Mouse (Mus musculus) forebrain, embryonic 13.5 days (tissue): Measurements from ENCODE around the gene Olfr924. TPM values are rescaled to one million over a fixed set of nuclear protein-coding genes. Genes with fewer than 3 reads are reported as not detected.
"Not testable (repeated sequence)": the region's sequence is repeated elsewhere in the genome, so short reads cannot be mapped to it uniquely, and the experiment has no call there.

Experiments used
- ATAC-seq: fragments of 200-750 bp; cut with Nextera tagmentation; 2 replicates; pipeline ENCODE4 v1.8.0; 2017
- H3K27ac ChIP-seq: fragments of 300-500 bp; sonication (generic); 2 replicates; pipeline ENCODE4 v1.5.1; 2015; ENCODE audit warnings: inconsistent platforms, mild to moderate bottlenecking, moderate library complexity
- H3K27me3 ChIP-seq: fragments of 300-500 bp; sonication (generic); 2 replicates; pipeline ENCODE4 v1.6.1; 2015; ENCODE audit warnings: mild to moderate bottlenecking, inconsistent platforms
- H3K36me3 ChIP-seq: fragments of 300-500 bp; sonication (generic); 2 replicates; pipeline ENCODE4 v1.6.1; 2015; ENCODE audit warnings: mild to moderate bottlenecking, inconsistent platforms; ENCODE audit not compliant: poor library complexity, severe bottlenecking
- H3K4me1 ChIP-seq: fragments of 300-500 bp; sonication (generic); 2 replicates; pipeline ENCODE4 v1.6.1; 2015; ENCODE audit warnings: inconsistent platforms
- H3K4me2 ChIP-seq: fragments of 300-500 bp; sonication (generic); 2 replicates; pipeline ENCODE4 v1.6.1; 2015; ENCODE audit warnings: inconsistent platforms, mild to moderate bottlenecking, moderate library complexity
- H3K4me3 ChIP-seq: fragments of 300-500 bp; sonication (generic); 2 replicates; pipeline ENCODE4 v1.5.1; 2015; ENCODE audit warnings: mild to moderate bottlenecking, inconsistent platforms
- H3K9ac ChIP-seq: fragments of 300-500 bp; sonication (generic); 2 replicates; pipeline ENCODE4 v1.6.1; 2015; ENCODE audit warnings: mild to moderate bottlenecking, inconsistent platforms
- H3K9me3 ChIP-seq: fragments of 300-500 bp; sonication (generic); replicated peaks from 2 replicates; pipeline ENCODE4 v1.6.1; 2016; ENCODE audit warnings: inconsistent platforms
- WGBS: fragments of 180-500 bp; shearing (Covaris S2); methylation state at CpG from one replicate; pipeline ENCODE4 v1.1.7; 2015; 5-methylcytosine and 5-hydroxymethylcytosine counted together
- polyA plus RNA-seq: library from polyadenylated mRNA; unstranded; fragments of >200 nt; fragmentation: Nextera tagmentation; extraction: Ambion mirVana; gene quantifications from 2 replicates; pipeline ENCODE4 v1.2.1, GENCODE M21; 2015

The Olfr924 gene
- polyA plus RNA-seq: not detected in 2 replicates

- no peak within 1 kb of the TSS for H3K27ac ChIP-seq
- WGBS: 91% methylated on average over 1 of the region's 1 CpGs
- no peaks in the 10 kb centered on the region for H3K4me1 ChIP-seq
- no peaks in the 10 kb centered on the region for H3K27me3 ChIP-seq
- no peaks in the 10 kb centered on the region for H3K36me3 ChIP-seq
- no peak for ATAC-seq
- H3K9ac ChIP-seq: no peak within 1 kb of the TSS
- H3K9me3 ChIP-seq: no peaks in the 10 kb centered on the region
- H3K4me3 ChIP-seq: no peak within 1 kb of the TSS
- H3K4me2 ChIP-seq: no peak within 1 kb of the TSS
Measured at GRCm38 (mm10) chr9:38844149-38844548, at the start of gene Olfr924. Olfr924 (plus strand) TSS chr9:38844449.

DNA sequence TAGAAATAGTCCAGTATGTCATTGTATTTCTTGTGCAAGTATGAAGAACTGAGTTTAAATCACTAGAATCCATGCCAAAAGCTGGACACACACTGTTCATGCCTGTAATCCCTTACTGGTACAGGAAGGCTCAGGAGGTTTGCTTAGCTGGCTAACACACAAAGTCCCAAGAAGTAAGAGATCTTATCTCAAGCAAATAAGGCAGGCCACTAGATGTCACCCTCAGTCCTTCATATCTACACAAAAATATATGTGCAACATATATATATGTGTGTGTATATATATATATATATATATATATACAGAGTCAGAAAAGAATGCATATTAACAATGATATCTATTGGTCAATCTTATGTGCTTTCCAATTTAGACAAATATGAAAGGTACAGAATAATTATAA is 38.6 kb upstream of the Olfr924 start:
- no peaks in the 10 kb centered on the region for H3K27me3 ChIP-seq
- no peaks in the 10 kb centered on the region for H3K4me1 ChIP-seq
- H3K36me3 ChIP-seq: no peaks in the 10 kb centered on the region
- H3K4me2 ChIP-seq: no peak overlapping the region
- H3K4me3 ChIP-seq: no peak overlapping the region
- no peak overlapping the region for H3K9ac ChIP-seq
- H3K9me3 ChIP-seq: no peaks in the 10 kb centered on the region
- no peak for ATAC-seq
- no peak overlapping the region for H3K27ac ChIP-seq

DNA sequence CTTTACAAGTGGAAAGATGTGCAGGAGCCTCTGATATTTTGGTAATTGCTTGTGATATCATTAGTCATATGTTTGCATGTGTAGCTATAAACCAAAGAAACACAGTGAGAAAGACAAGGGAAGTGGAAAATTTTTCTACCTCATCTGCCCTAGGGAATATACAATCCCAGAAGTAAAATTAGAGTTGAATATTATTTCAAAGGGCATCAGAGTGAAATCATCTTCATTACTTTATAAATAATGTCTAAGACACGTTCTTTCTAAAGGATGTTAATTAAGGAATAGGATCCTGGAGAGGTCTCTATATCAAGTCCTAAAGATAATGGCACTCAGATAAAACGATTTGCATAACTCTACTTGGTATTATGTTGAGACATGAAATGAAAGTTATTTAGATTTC is 29.9 kb upstream of the Olfr924 start, which contains the start of gene Olfr922:
Olfr922 (plus strand) TSS at position 301 of the 400 bp plus-strand sequence.
- H3K4me3 ChIP-seq: no peak within 1 kb of the TSS
- no peak within 1 kb of the TSS for H3K4me2 ChIP-seq
- WGBS: 70% methylated on average over 2 of the region's 2 CpGs
- no peaks in the 10 kb centered on the region for H3K9me3 ChIP-seq
- H3K4me1 ChIP-seq: no peaks in the 10 kb centered on the region
- H3K27me3 ChIP-seq: no peaks in the 10 kb centered on the region
- H3K36me3 ChIP-seq: no peaks in the 10 kb centered on the region
- no peak within 1 kb of the TSS for H3K9ac ChIP-seq
- H3K27ac ChIP-seq: no peak within 1 kb of the TSS
- ATAC-seq: no peak

GRCm38 (mm10) chr9:38815458-38815986 is 28.7 kb upstream of the Olfr924 start:
- Histone ChIP-seq H3K27ac (no peak overlapping the region), H3K9me3 (no peaks in the 10 kb centered on the region), H3K27me3 (no peaks in the 10 kb centered on the region), H3K9ac (no peak overlapping the region), H3K4me2 (no peak overlapping the region), H3K4me1 (no peaks in the 10 kb centered on the region), H3K4me3 (no peak overlapping the region), H3K36me3 (no peaks in the 10 kb centered on the region)
- ATAC-seq: no peak
- WGBS: 89% methylated on average over 1 of the region's 1 CpGs

GRCm38 (mm10) chr9:38826245-38826644 is 18.0 kb upstream of the Olfr924 start, which contains the start of gene Olfr923:
Olfr923 (plus strand) TSS chr9:38826545.
- Histone ChIP-seq H3K27me3 (no peaks in the 10 kb centered on the region), H3K4me1 (no peaks in the 10 kb centered on the region), H3K9me3 (no peaks in the 10 kb centered on the region), H3K4me3 (no peak within 1 kb of the TSS), H3K27ac (no peak within 1 kb of the TSS), H3K36me3 (no peaks in the 10 kb centered on the region), H3K9ac (no peak within 1 kb of the TSS), H3K4me2 (no peak within 1 kb of the TSS)
- WGBS: 100% methylated on average over 1 of the region's 1 CpGs
- ATAC-seq: no peak

DNA sequence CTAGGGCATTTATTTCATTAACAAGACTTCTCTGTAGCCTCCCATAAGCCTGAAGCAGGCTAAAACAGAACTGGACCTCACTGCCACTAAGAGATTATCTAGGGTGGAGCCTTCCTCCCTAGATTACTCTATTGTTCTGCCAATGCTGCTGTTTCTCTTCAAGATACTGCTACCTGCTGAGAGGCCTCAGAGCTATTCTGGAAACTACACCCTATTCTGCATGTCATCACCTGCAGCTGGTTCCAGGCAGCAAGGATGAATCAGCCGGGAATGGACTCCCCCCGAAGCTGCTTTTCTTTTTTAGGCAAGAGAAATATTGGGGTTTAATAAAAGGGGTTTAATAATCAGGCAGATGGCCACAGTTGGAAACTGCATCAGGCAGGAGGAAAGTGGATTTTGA is 11.2 kb upstream of the Olfr924 start:
- Histone ChIP-seq H3K9me3 (no peaks in the 10 kb centered on the region), H3K4me1 (no peaks in the 10 kb centered on the region), H3K4me2 (no peak overlapping the region), H3K36me3 (no peaks in the 10 kb centered on the region), H3K27me3 (no peaks in the 10 kb centered on the region), H3K27ac (no peak overlapping the region), H3K9ac (no peak overlapping the region), H3K4me3 (no peak overlapping the region)
- WGBS: 70% methylated on average over 2 of the region's 2 CpGs
- no peak for ATAC-seq

GRCm38 (mm10) chr9:38854760-38855159 is 10.5 kb downstream of the Olfr924 start, which contains the start of gene Olfr26:
Olfr26 (plus strand) TSS chr9:38855060.
- ATAC-seq: no peak
- H3K36me3 ChIP-seq: no peaks in the 10 kb centered on the region
- no peak within 1 kb of the TSS for H3K4me2 ChIP-seq
- no peak within 1 kb of the TSS for H3K4me3 ChIP-seq
- H3K27me3 ChIP-seq: no peaks in the 10 kb centered on the region
- no peak within 1 kb of the TSS for H3K9ac ChIP-seq
- no peaks in the 10 kb centered on the region for H3K4me1 ChIP-seq
- no peak within 1 kb of the TSS for H3K27ac ChIP-seq
- no peaks in the 10 kb centered on the region for H3K9me3 ChIP-seq

DNA sequence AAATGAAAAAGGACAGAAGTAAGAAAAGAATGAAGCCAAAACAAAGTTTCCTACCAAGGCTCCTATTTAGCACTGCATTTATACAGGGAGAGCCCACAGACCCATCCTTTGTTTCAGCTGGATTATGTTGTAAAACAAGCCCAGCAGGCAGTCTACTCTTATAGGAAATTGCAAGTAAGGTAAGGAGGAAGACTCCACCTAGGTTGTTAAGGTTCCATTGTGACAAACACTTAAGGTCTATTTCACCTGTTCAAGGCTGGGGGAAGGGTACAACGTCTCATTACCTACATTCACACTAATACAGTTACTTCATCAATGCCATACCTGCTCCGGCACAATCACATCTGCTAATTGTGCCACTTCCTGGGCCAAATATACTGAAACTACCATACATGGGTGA is 30.6 kb downstream of the Olfr924 start:
- H3K27ac ChIP-seq, H3K4me2 ChIP-seq, H3K27me3 ChIP-seq, H3K9me3 ChIP-seq, H3K4me3 ChIP-seq, ATAC-seq, H3K36me3 ChIP-seq, H3K4me1 ChIP-seq, H3K9ac ChIP-seq: not testable (repeated sequence)
- 51% methylated on average over 2 of the region's 2 CpGs for WGBS

DNA sequence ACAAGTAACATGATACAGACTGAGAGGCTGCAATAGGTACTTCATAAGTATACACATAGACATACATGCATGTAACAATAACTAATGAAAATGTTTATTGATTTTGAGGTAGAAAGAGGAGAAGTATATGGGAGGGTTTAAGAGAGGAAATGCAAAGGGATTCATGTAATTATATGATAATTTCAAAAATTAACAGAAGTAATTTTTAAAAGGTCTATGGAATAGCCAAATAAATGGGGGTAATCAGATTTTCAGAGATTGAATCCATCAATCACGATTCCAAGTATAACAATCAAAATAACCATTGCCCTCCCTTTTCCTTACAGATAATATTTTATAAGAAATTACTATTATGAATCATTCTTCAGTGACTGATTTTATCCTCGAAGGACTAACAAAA is 32.6 kb downstream of the Olfr924 start, which contains the start of gene Olfr926:
Olfr926 (plus strand) TSS at position 301 of the 400 bp plus-strand sequence.
- H3K4me2 ChIP-seq: no peak within 1 kb of the TSS
- ATAC-seq: no peak
- no peaks in the 10 kb centered on the region for H3K27me3 ChIP-seq
- no peaks in the 10 kb centered on the region for H3K36me3 ChIP-seq
- no peak within 1 kb of the TSS for H3K9ac ChIP-seq
- no peaks in the 10 kb centered on the region for H3K4me1 ChIP-seq
- H3K27ac ChIP-seq: no peak within 1 kb of the TSS
- peaks cover 7% of the 10 kb centered on the region; the same call in 1 of the 2 replicates for H3K9me3 ChIP-seq
- no peak within 1 kb of the TSS for H3K4me3 ChIP-seq
- 80% methylated on average over 2 of the region's 2 CpGs for WGBS

Other genes starting within 250 kb of the Olfr924 start
- not detected in 2 replicates for gene Olfr914, start 239.3 kb upstream of the Olfr924 start, polyA plus RNA-seq
- gene Olfr916, start 184.6 kb upstream of the Olfr924 start, polyA plus RNA-seq: not detected in 2 replicates
- not detected in 2 replicates for gene Olfr917, start 178.6 kb upstream of the Olfr924 start, polyA plus RNA-seq
- not detected in 2 replicates for gene Olfr918, start 169.8 kb upstream of the Olfr924 start, polyA plus RNA-seq
- not detected in 2 replicates for gene Olfr919, start 140.8 kb upstream of the Olfr924 start, polyA plus RNA-seq
- 4.5 and 6.2 TPM in 2 replicates for gene Vwa5a, start 126.2 kb upstream of the Olfr924 start, polyA plus RNA-seq
- gene Olfr920, start 92.2 kb upstream of the Olfr924 start, polyA plus RNA-seq: not detected in 2 replicates
- not detected in 2 replicates for gene Olfr921, start 71.4 kb upstream of the Olfr924 start, polyA plus RNA-seq
- gene Olfr922, start 29.8 kb upstream of the Olfr924 start, polyA plus RNA-seq: not detected in 2 replicates
- not detected in 2 replicates for gene Olfr923, start 17.9 kb upstream of the Olfr924 start, polyA plus RNA-seq
- not detected in 2 replicates for gene Olfr26, start 10.6 kb downstream of the Olfr924 start, polyA plus RNA-seq
- gene Olfr926, start 32.7 kb downstream of the Olfr924 start, polyA plus RNA-seq: not detected in 2 replicates
- not detected in 2 replicates for gene Olfr930, start 85.4 kb downstream of the Olfr924 start, polyA plus RNA-seq
- not detected in 2 replicates for gene Olfr933, start 127.9 kb downstream of the Olfr924 start, polyA plus RNA-seq
- gene Olfr934, start 143.9 kb downstream of the Olfr924 start, polyA plus RNA-seq: not detected in 2 replicates
- not detected in 2 replicates for gene Olfr935, start 155.2 kb downstream of the Olfr924 start, polyA plus RNA-seq
- gene Olfr146, start 178.9 kb downstream of the Olfr924 start, polyA plus RNA-seq: not detected in 2 replicates
- not detected in 2 replicates for gene Olfr937, start 220.5 kb downstream of the Olfr924 start, polyA plus RNA-seq
- gene Olfr938, start 234.4 kb downstream of the Olfr924 start, polyA plus RNA-seq: not detected in 2 replicates